Comparison of ENCODE assay signal across 8 mouse cellular contexts in genomic region chr3:89354816-89355511, GRCm38 (mm10). TPM values are rescaled to one million over a fixed set of nuclear protein-coding genes. Genes with fewer than 3 reads are reported as not detected.
DNase-seq lines count a peak whose midpoint lies in the region; ATAC-seq lines count a peak whose summit lies in the region.

No protein-coding gene starts in this region.

- peaks cover 10% of the 10 kb centered on the region for H3K4me1 ChIP-seq in heart, embryonic 13.5 days

- H3K27ac ChIP-seq in heart, embryonic 13.5 days (replicated peaks): no peak overlapping the region

- H3K9ac ChIP-seq in heart, embryonic 13.5 days: 0 out of 2 replicates have a peak overlapping the region, but pooled peaks have one; percentile 25

- H3K36me3 ChIP-seq in heart, embryonic 13.5 days: no peaks in the 10 kb centered on the region

- peak; percentile 91 to 92 for DNase-seq in B cell, adult 2 months
- peak; percentile 90 to 94 for DNase-seq in adrenal gland, adult 18-20 months (ENCODE audit: low spot score in 2 of 2)
- peak; percentile 79 for DNase-seq in embryo, embryonic 10 days (ENCODE audit: low spot score)
- peak; percentile 90 to 94 for DNase-seq in kidney, postnatal 25 days
- DNase-seq in lung, adult 18-20 months: peak; percentile 84 to 88
- DNase-seq in retina, embryonic 14.5 days (ENCODE audit: low spot score): peak; percentile 93
- peak; percentile 85 for DNase-seq in thymus, postnatal 25 days

- peaks cover 75% of the 10 kb centered on the region for H3K27me3 ChIP-seq in heart, embryonic 13.5 days (replicated peaks)

- no peak overlapping the region for H3K4me2 ChIP-seq in heart, embryonic 13.5 days

- 15% methylated on average over 5 of the region's 5 CpGs for WGBS in heart, embryonic 13.5 days

- H3K9me3 ChIP-seq in heart, embryonic 13.5 days: no peaks in the 10 kb centered on the region

- ATAC-seq in heart, embryonic 13.5 days (ENCODE audit: extremely low read depth, insufficient number of reproducible peaks, low FRiP score, low TSS enrichment): no peak

- H3K4me3 ChIP-seq in heart, embryonic 13.5 days: no peak overlapping the region

RNA-seq across cellular contexts. Expression of gene Adam15, which starts 5.2 kb away (rescaled TPM):
- 10 to 100 TPM; 56.3 to 87.6 TPM for total RNA-seq in adrenal gland, adult 18-20 months (2021)
- polyA plus RNA-seq in heart, embryonic 13.5 days (2015; fragmentation: Nextera tagmentation; extraction: Ambion mirVana): 58.3 and 58.9 TPM in 2 replicates

RNA-seq across cellular contexts. Expression of gene Dcst2, which starts 6.8 kb away (rescaled TPM):
- total RNA-seq in adrenal gland, adult 18-20 months (2021): under 1 TPM; 0.80 to 0.93 TPM
- polyA plus RNA-seq in heart, embryonic 13.5 days (2015; fragmentation: Nextera tagmentation; extraction: Ambion mirVana): 0.08 TPM in 1 of 2 replicates, not detected in the other

RNA-seq across cellular contexts. Expression of gene Dcst1, which starts 10.1 kb away (rescaled TPM):
- 1 to 10 TPM in 1 of 2 experiments, under 1 TPM in 1; 0.46 to 1.4 TPM for total RNA-seq in adrenal gland, adult 18-20 months (2021)
- 0.09 and 0.10 TPM in 2 replicates for polyA plus RNA-seq in heart, embryonic 13.5 days (2015; fragmentation: Nextera tagmentation; extraction: Ambion mirVana)

RNA-seq across cellular contexts. Expression of gene Efna4, which starts 17.1 kb away (rescaled TPM):
- total RNA-seq in adrenal gland, adult 18-20 months (2021): 1 to 10 TPM in 1 of 2 experiments, under 1 TPM in 1; 0.43 to 1.1 TPM
- 9.9 and 10.2 TPM in 2 replicates for polyA plus RNA-seq in heart, embryonic 13.5 days (2015; fragmentation: Nextera tagmentation; extraction: Ambion mirVana)

RNA-seq across cellular contexts. Expression of gene Efna3, which starts 32.2 kb away (rescaled TPM):
- total RNA-seq in adrenal gland, adult 18-20 months (2021): under 1 TPM in 1 of 2 experiments, not detected in 1; 0.42 TPM
- polyA plus RNA-seq in heart, embryonic 13.5 days (2015; fragmentation: Nextera tagmentation; extraction: Ambion mirVana): 1.8 and 1.9 TPM in 2 replicates
